Mouse (Mus musculus): ENCODE results near the gene Tas1r1.

GRCm38 (mm10) chr4:152009076-152010051, 29.0 kb downstream of the Tas1r1 start:
- TF ChIP-seq CTCF (conservative IDR thresholded peaks at IDR 0.05; ENCODE audit: low read length) (no peak), NANOG (IDR thresholded peaks at IDR 0.05; ENCODE audit: borderline replicate concordance, low read length) (no peak), POU5F1 (IDR thresholded peaks at IDR 0.05; ENCODE audit: borderline replicate concordance, low read length) (no peak)

Measured in E14TG2a.4 (cell line).